Mouse (Mus musculus): ENCODE measurements around the gene Fhdc1. TPM values are rescaled to one million over a fixed set of nuclear protein-coding genes. Genes with fewer than 3 reads are reported as not detected.

Fhdc1 gene
- polyA plus RNA-seq, 1 experiment from 2014 or later: 17.8 TPM

DNA sequence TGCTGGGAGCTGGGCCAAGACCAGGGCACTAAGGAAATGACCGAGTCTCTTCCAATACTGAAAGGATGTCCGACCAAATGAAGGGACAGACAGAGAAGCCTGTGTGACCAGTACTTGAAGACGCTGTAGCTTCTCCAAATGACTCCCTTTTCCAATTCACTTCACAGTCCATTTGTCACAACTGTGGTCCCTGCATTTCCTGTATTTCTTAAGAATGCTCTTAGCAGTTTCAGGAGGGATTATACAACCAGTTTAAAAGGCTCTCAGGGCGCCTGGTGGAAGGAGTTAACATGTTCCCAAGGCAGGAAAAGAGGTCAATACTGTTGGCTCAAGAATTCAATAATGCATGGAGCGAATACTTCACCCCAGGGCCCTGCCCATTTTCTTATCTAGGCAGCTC, 7.3 kb downstream of the Fhdc1 start:
- Histone ChIP-seq H3K4me1 (replicated peaks; ENCODE audit: control insufficient read depth, insufficient read depth) (peaks cover 8% of the 10 kb centered on the region), H3K4me3 (ENCODE audit: low read depth, low read length) (0 out of 2 replicates have a peak overlapping the region, but pooled peaks have one; percentile 5), H3K9ac (ENCODE audit: low read length) (no peak overlapping the region), H3K36me3 (ENCODE audit: control insufficient read depth, insufficient read depth, low read length) (no peaks in the 10 kb centered on the region), H3K9me3 (ENCODE audit: control insufficient read depth, low read length) (no peaks in the 10 kb centered on the region), H3K27me3 (ENCODE audit: control insufficient read depth, insufficient read depth, low read length) (no peaks in the 10 kb centered on the region), H3K27ac (replicated peaks) (peak overlapping the region; percentile 41), H3K4me2 (replicated peaks; ENCODE audit: low read depth) (peak overlapping the region; percentile 31)
- DNase-seq (ENCODE audit: low spot score) (no peak), ATAC-seq (ENCODE audit: low FRiP score, low TSS enrichment) (no peak; the same call in 1 of the 2 replicates)
- 33% methylated on average over 5 of the region's 5 CpGs for WGBS
- TF ChIP-seq CTCF (IDR thresholded peaks at IDR 0.05; ENCODE audit: low read depth) (no peak), EP300 (optimal IDR thresholded peaks at IDR 0.05) (no peak)

DNA sequence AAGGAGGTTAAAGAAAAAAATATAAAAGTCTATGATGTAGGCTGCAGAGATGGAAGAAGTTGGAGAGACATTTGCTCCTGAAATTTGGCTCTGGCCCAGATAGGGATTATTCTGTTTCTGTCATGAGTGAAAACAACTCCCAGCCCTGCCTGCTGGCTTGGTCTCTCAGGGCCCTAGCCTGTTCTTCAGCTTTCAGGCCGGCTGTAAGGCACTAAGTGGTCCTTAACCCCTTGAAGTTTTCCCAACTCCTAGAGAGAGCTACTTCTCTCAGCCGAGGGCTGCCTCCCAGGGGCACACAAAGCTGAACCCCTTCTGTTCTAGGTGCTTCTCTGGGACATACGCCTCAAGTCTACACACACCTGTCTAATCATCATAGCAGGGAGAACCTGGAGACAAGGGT, 7.7 kb downstream of the Fhdc1 start:
- ATAC-seq (ENCODE audit: low FRiP score, low TSS enrichment) (peak; percentile 68; the same call in 1 of the 2 replicates), DNase-seq (ENCODE audit: low spot score) (no peak)
- peak overlapping the region; percentile 31 for H3K4me2 ChIP-seq (replicated peaks; ENCODE audit: low read depth)
- no peaks in the 10 kb centered on the region for H3K9me3 ChIP-seq (ENCODE audit: control insufficient read depth, low read length)
- peak overlapping the region; percentile 41 for H3K27ac ChIP-seq (replicated peaks)
- no peaks in the 10 kb centered on the region for H3K36me3 ChIP-seq (ENCODE audit: control insufficient read depth, insufficient read depth, low read length)
- H3K27me3 ChIP-seq (ENCODE audit: control insufficient read depth, insufficient read depth, low read length): no peaks in the 10 kb centered on the region
- peaks cover 8% of the 10 kb centered on the region for H3K4me1 ChIP-seq (replicated peaks; ENCODE audit: control insufficient read depth, insufficient read depth)
- H3K9ac ChIP-seq (ENCODE audit: low read length): no peak overlapping the region
- no peak for TF ChIP-seq CTCF (IDR thresholded peaks at IDR 0.05; ENCODE audit: low read depth)
- TF ChIP-seq EP300 (optimal IDR thresholded peaks at IDR 0.05): no peak
- H3K4me3 ChIP-seq (ENCODE audit: low read depth, low read length): 0 out of 2 replicates have a peak overlapping the region, but pooled peaks have one; percentile 5
- 26% methylated on average over 3 of the region's 3 CpGs for WGBS

DNA sequence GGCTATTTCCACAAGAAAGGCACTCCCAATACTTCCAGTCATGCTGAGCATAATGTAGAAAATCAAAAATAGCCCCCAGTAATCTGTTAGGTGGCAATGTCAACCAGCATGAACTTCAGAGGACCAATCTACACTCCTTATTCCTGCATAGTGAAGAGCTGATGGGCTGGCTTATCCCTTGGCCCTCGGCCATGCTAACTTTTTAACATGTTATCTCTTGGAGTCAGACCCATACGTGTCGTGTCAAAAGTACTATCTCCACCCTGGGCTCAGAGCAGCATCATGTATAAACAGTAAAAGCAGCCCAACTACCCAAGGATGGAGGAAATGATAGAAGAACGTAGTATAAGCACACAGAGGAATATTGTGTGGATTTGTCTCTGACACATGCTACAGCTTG, 9.1 kb downstream of the Fhdc1 start:
- no peak for DNase-seq (ENCODE audit: low spot score)
- no peak overlapping the region for H3K9ac ChIP-seq (ENCODE audit: low read length)
- no peaks in the 10 kb centered on the region for H3K36me3 ChIP-seq (ENCODE audit: control insufficient read depth, insufficient read depth, low read length)
- H3K9me3 ChIP-seq (ENCODE audit: control insufficient read depth, low read length): no peaks in the 10 kb centered on the region
- H3K4me1 ChIP-seq (replicated peaks; ENCODE audit: control insufficient read depth, insufficient read depth): peaks cover 8% of the 10 kb centered on the region
- ATAC-seq (ENCODE audit: low FRiP score, low TSS enrichment): no peak
- H3K27me3 ChIP-seq (ENCODE audit: control insufficient read depth, insufficient read depth, low read length): no peaks in the 10 kb centered on the region
- H3K4me2 ChIP-seq (replicated peaks; ENCODE audit: low read depth): no peak overlapping the region
- 71% methylated on average over 4 of the region's 4 CpGs for WGBS
- TF ChIP-seq EP300 (optimal IDR thresholded peaks at IDR 0.05) (no peak), CTCF (IDR thresholded peaks at IDR 0.05; ENCODE audit: low read depth) (no peak)
- H3K27ac ChIP-seq (replicated peaks): no peak overlapping the region
- no peak overlapping the region for H3K4me3 ChIP-seq (ENCODE audit: low read depth, low read length)

DNA sequence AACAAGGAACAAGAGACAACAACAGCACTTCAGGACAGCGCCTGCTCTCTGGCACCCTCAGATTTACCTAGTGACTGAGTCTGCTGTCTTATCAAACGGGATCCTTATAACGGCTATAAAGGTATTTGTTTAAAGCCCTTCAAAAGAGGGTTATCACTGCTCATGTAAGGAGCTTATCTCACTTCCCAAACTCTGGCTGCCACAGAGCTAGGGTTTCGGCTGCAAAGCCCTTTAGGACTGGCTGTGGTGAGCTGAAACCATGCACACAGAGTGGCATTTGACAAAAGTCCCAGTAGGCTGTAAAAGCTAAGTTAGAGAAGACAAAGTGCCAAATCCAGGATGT, 12.1 kb downstream of the Fhdc1 start:
- no peak for DNase-seq (ENCODE audit: low spot score)
- TF ChIP-seq EP300 (optimal IDR thresholded peaks at IDR 0.05) (no peak), CTCF (IDR thresholded peaks at IDR 0.05; ENCODE audit: low read depth) (no peak)
- Histone ChIP-seq H3K36me3 (ENCODE audit: control insufficient read depth, insufficient read depth, low read length) (no peaks in the 10 kb centered on the region), H3K9ac (ENCODE audit: low read length) (no peak overlapping the region), H3K27me3 (ENCODE audit: control insufficient read depth, insufficient read depth, low read length) (no peaks in the 10 kb centered on the region), H3K4me3 (ENCODE audit: low read depth, low read length) (no peak overlapping the region), H3K9me3 (ENCODE audit: control insufficient read depth, low read length) (no peaks in the 10 kb centered on the region), H3K27ac (replicated peaks) (no peak overlapping the region), H3K4me1 (replicated peaks; ENCODE audit: control insufficient read depth, insufficient read depth) (no peaks in the 10 kb centered on the region), H3K4me2 (replicated peaks; ENCODE audit: low read depth) (no peak overlapping the region)
- ATAC-seq (ENCODE audit: low FRiP score, low TSS enrichment): no peak
- WGBS: 60% methylated on average over 4 of the region's 4 CpGs

DNA sequence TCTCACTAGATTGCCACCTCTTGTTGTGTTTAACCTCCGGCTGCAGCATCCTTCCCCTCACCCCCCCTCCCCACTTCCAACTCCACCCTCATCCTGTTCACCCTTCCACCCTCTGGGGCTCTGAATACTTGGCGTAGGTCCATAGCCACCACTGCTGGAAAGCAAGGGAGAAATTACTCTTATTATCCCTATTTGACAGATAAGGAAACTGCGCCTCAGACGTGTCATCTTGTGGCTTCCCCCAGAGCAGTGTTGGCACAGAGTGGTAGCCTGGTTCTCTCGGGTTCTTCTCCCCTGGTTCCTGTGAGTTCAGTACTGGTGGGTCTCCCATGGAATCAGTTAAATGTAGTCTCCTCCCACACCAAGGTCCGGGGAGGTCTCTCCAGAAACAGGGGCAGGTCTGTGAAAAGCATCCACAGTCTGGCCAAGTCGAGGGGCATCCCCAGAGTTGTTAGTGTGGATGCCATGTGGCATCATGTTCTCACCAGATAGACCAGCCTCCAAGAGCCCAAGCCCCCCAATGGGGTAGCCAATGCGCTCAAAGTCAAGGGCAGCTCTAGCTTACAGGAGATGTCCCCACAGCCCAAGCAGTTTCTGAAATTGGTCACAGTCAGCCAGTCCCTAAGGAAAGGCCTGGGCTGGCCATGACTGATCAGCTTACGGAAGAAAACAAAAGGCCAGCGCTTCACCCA, 12.7 kb downstream of the Fhdc1 start:
- no peak for TF ChIP-seq CTCF (IDR thresholded peaks at IDR 0.05; ENCODE audit: low read depth)
- no peak for TF ChIP-seq EP300 (optimal IDR thresholded peaks at IDR 0.05)
- WGBS: 56% methylated on average over 10 of the region's 10 CpGs
- no peak overlapping the region for H3K4me3 ChIP-seq (ENCODE audit: low read depth, low read length)
- no peak overlapping the region for H3K27ac ChIP-seq (replicated peaks)
- H3K4me1 ChIP-seq (replicated peaks; ENCODE audit: control insufficient read depth, insufficient read depth): no peaks in the 10 kb centered on the region
- ATAC-seq (ENCODE audit: low FRiP score, low TSS enrichment): no peak
- no peak for DNase-seq (ENCODE audit: low spot score)
- no peak overlapping the region for H3K9ac ChIP-seq (ENCODE audit: low read length)
- H3K9me3 ChIP-seq (ENCODE audit: control insufficient read depth, low read length): no peaks in the 10 kb centered on the region
- no peaks in the 10 kb centered on the region for H3K27me3 ChIP-seq (ENCODE audit: control insufficient read depth, insufficient read depth, low read length)
- H3K36me3 ChIP-seq (ENCODE audit: control insufficient read depth, insufficient read depth, low read length): no peaks in the 10 kb centered on the region
- no peak overlapping the region for H3K4me2 ChIP-seq (replicated peaks; ENCODE audit: low read depth)

DNA sequence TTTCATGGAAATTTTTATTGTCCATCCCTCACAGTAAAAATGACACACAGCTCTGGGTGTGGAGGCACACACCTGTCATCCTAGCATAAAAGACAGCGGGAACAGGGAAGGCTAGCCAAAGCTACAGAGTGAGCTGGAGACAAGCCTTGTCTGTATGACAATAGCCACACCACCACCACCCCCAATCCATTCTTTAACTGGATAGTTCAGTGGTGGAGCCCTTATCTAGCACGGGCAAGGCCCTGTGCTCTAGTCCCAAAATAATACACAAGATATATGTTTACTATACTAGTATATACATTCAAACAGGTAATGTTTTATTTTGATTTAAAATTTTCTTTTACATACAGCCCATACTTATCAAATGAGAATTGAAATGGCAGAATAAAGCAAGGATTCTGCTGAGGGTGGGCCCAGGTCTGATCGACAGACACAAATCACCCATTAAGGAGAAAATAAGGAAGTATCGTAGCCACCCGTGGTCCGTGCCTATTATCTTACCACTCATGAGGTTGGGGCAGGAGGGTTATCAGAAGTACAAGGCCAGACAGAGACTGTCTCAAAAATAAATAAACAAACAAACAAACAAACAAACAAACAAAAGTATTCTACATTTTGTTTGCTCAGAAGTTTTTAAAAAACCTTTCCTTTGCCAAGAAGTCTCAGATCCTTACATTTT, 14.3 kb downstream of the Fhdc1 start:
- Histone ChIP-seq H3K9ac (ENCODE audit: low read length) (no peak overlapping the region), H3K27me3 (ENCODE audit: control insufficient read depth, insufficient read depth, low read length) (no peaks in the 10 kb centered on the region), H3K4me1 (replicated peaks; ENCODE audit: control insufficient read depth, insufficient read depth) (peaks cover under 1% of the 10 kb centered on the region; the same call in 1 of the 2 replicates), H3K4me2 (replicated peaks; ENCODE audit: low read depth) (no peak overlapping the region), H3K27ac (replicated peaks) (no peak overlapping the region), H3K4me3 (ENCODE audit: low read depth, low read length) (no peak overlapping the region), H3K36me3 (ENCODE audit: control insufficient read depth, insufficient read depth, low read length) (no peaks in the 10 kb centered on the region), H3K9me3 (ENCODE audit: control insufficient read depth, low read length) (no peaks in the 10 kb centered on the region)
- DNase-seq (ENCODE audit: low spot score) (no peak), ATAC-seq (ENCODE audit: low FRiP score, low TSS enrichment) (no peak)
- WGBS: 80% methylated on average over 6 of the region's 6 CpGs
- TF ChIP-seq EP300 (optimal IDR thresholded peaks at IDR 0.05): no peak
- no peak for TF ChIP-seq CTCF (IDR thresholded peaks at IDR 0.05; ENCODE audit: low read depth)

All from stomach, postnatal 0 days (tissue).